Mouse (Mus musculus): ENCODE measurements around the gene Cct7.
"Not testable (repeated sequence)": the region's sequence is repeated elsewhere in the genome, so short reads cannot be mapped to it uniquely, and the experiment has no call there.

Gene Cct7

DNA sequence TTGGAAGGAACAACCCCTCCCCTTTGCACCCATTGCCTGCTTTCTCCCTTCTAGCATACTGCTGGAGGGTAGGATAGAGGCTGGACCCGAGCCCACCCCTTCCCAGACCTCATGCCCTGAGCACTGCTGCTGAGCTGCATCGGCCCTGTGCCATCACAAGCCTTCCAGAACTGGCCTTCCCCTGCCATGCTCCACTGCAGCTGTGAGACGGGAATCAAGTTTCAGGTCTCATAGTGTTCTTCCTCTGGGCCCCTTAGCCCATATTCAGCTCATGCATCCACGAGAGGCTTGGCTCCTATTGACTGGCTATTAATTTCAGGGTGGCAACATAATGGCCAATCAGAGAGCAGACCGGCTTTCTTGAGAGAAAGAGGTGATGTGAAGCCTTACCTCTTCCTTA, 6.0 kb upstream of the Cct7 start:
- Histone ChIP-seq H3K4me3 (replicated peaks; ENCODE audit: low read length) (no peak overlapping the region), H3K9me3 (ENCODE audit: low read length) (no peaks in the 10 kb centered on the region), H3K4me1 (replicated peaks; ENCODE audit: low read depth, low read length) (peaks cover 58% of the 10 kb centered on the region), H3K36me3 (ENCODE audit: insufficient read depth, low read length) (peaks cover 90% of the 10 kb centered on the region), H3K27me3 (ENCODE audit: insufficient read depth, low read length) (no peaks in the 10 kb centered on the region)
- TF ChIP-seq NANOG (IDR thresholded peaks at IDR 0.05; ENCODE audit: borderline replicate concordance, low read length), result no peak
- TF ChIP-seq CTCF (conservative IDR thresholded peaks at IDR 0.05; ENCODE audit: low read length), result no peak
- TF ChIP-seq POU5F1 (IDR thresholded peaks at IDR 0.05; ENCODE audit: borderline replicate concordance, low read length), result no peak

DNA sequence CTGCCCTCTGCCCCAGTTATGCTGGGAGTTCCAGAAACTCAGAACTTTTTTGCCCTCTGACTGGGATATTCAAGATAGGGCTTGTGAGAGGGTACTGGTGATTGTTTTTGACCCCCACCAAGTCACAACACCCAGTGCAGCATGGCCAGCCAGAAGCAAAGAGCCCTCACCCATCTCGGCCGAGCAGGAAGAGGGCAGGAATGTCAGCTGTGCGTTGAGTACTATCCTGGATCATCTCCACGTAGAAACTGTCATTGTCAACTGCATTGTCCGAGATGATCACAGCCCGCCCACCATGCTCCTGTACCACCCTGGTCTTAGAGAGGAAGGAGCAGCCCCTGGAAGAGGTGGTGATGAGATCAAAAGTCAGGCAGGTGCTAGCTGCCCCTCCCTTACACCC, 4.0 kb upstream of the Cct7 start:
- Histone ChIP-seq H3K27me3 (ENCODE audit: insufficient read depth, low read length) (no peaks in the 10 kb centered on the region), H3K36me3 (ENCODE audit: insufficient read depth, low read length) (peaks cover 69% of the 10 kb centered on the region), H3K9me3 (ENCODE audit: low read length) (no peaks in the 10 kb centered on the region), H3K4me3 (replicated peaks; ENCODE audit: low read length) (no peak overlapping the region), H3K4me1 (replicated peaks; ENCODE audit: low read depth, low read length) (peaks cover 44% of the 10 kb centered on the region)
- TF ChIP-seq CTCF (conservative IDR thresholded peaks at IDR 0.05; ENCODE audit: low read length), result no peak
- no peak for TF ChIP-seq NANOG (IDR thresholded peaks at IDR 0.05; ENCODE audit: borderline replicate concordance, low read length)

DNA sequence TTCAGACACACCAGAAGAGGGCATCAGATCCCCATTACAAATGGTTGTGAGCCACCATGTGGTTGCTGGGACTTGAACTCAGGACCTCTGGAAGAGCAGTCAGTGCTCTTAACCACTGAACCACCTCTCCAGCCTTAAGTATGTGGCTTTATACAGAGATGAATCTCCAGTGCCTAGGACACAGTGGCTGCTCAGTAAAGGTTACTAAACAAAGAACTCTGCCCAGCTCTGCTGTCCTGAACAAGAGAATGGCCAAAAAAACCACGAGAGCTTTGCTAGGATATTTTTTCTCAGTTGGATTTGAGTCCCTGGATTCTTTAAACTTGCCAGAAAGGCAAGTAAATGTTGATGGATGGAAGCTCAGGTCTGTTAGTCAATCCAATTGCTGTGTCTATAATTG, 1.2 kb upstream of the Cct7 start:
- not testable (repeated sequence) for H3K27me3 ChIP-seq (ENCODE audit: insufficient read depth, low read length); H3K9me3 ChIP-seq (ENCODE audit: low read length)
- H3K36me3 ChIP-seq (ENCODE audit: insufficient read depth, low read length), result peaks cover 67% of the 10 kb centered on the region
- 0 out of 2 replicates have a peak overlapping the region, but pooled peaks have one; percentile 97 for H3K4me3 ChIP-seq (replicated peaks; ENCODE audit: low read length)
- H3K4me1 ChIP-seq (replicated peaks; ENCODE audit: low read depth, low read length), result peaks cover 59% of the 10 kb centered on the region

DNA sequence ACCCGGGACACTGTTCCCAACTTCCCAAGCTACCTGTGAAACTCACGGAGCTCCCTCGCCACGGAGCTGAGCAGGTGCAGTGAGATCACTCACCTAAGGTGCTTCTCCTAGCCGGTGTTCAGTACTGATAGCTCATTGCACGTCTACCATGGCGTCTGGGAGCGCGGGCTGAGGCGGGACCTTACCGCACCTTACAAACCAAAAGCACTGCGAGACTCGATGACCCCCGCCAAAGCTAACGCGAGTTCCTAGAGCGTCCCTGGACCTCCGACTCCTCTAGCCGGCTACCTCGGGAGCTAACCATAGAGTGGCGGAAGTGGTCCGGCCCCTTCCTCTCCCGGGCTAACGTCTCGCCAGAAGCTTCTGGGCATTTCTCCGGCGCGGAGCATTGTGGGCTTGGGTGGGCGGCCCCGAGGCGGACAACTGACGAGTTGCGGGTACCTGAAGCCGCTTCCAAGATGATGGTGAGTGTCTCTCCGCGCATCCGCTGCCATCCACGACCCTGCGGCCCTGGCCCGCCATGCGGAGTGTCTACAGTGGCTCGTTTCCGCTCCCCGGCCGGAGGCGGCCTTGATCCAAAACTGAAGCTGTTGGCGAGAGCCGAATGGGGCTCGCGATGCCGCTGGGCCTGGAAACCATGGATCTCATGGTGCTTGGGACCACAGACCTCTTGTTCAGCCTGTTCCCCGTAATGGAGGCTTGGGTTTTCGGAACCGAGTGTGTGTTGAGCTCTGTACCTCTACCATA, 523 bp downstream of the Cct7 start, which contains the start of gene Pradc1:
Gene Pradc1 (minus strand): TSS at position 307 of the 747 bp plus-strand sequence.
- TF ChIP-seq CTCF (conservative IDR thresholded peaks at IDR 0.05; ENCODE audit: low read length) (no peak), POU5F1 (IDR thresholded peaks at IDR 0.05; ENCODE audit: borderline replicate concordance, low read length) (no peak), NANOG (IDR thresholded peaks at IDR 0.05; ENCODE audit: borderline replicate concordance, low read length) (no peak)
- peak within 1 kb of the TSS; percentile 97 for H3K4me3 ChIP-seq (replicated peaks; ENCODE audit: low read length)
- peaks cover 64% of the 10 kb centered on the region for H3K4me1 ChIP-seq (replicated peaks; ENCODE audit: low read depth, low read length)
- H3K36me3 ChIP-seq (ENCODE audit: insufficient read depth, low read length), result peaks cover 66% of the 10 kb centered on the region
- H3K27me3 ChIP-seq (ENCODE audit: insufficient read depth, low read length), result no peaks in the 10 kb centered on the region
- no peaks in the 10 kb centered on the region for H3K9me3 ChIP-seq (ENCODE audit: low read length)

DNA sequence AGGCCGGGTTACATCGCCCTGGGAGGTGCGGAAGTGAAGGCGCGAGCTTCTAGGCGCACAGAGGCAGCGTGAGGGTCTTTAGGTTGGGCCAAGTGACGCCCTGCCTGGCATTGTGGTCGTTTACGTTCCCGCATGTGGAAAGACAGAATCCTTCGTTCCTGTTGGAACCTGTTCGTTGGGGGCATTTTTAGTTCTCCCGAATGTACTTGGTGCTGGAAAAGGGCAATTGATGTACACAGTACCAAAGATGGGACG, 1.0 kb downstream of the Cct7 start:
- peaks cover 66% of the 10 kb centered on the region for H3K36me3 ChIP-seq (ENCODE audit: insufficient read depth, low read length)
- peaks cover 64% of the 10 kb centered on the region for H3K4me1 ChIP-seq (replicated peaks; ENCODE audit: low read depth, low read length)
- H3K27me3 ChIP-seq (ENCODE audit: insufficient read depth, low read length), result no peaks in the 10 kb centered on the region
- peak overlapping the region; percentile 97 for H3K4me3 ChIP-seq (replicated peaks; ENCODE audit: low read length)
- H3K9me3 ChIP-seq (ENCODE audit: low read length), result no peaks in the 10 kb centered on the region
- no peak for TF ChIP-seq POU5F1 (IDR thresholded peaks at IDR 0.05; ENCODE audit: borderline replicate concordance, low read length)
- no peak for TF ChIP-seq NANOG (IDR thresholded peaks at IDR 0.05; ENCODE audit: borderline replicate concordance, low read length)
- TF ChIP-seq CTCF (conservative IDR thresholded peaks at IDR 0.05; ENCODE audit: low read length), result no peak

DNA sequence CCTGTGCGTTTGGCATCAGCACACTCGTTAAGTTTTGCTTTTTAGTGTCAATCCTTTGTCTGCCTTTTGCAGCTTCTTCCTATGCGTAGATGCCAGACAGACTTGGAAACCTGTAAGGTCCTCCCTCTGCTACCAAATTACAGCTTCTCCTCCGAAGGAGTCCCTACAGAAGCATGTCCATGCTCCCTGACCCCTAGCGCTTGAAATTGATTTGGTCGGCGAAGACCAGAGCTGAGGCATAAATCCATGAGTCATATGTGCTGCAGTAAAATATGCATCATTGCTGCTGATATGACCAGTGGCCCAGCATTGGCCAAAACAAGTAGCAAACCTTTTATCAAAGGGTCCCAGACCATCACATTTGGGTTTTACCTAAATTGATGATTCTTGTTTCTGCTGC, 1.5 kb downstream of the Cct7 start:
- TF ChIP-seq NANOG (IDR thresholded peaks at IDR 0.05; ENCODE audit: borderline replicate concordance, low read length), result no peak
- TF ChIP-seq POU5F1 (IDR thresholded peaks at IDR 0.05; ENCODE audit: borderline replicate concordance, low read length), result no peak
- TF ChIP-seq CTCF (conservative IDR thresholded peaks at IDR 0.05; ENCODE audit: low read length), result no peak
- H3K27me3 ChIP-seq (ENCODE audit: insufficient read depth, low read length), result no peaks in the 10 kb centered on the region

DNA sequence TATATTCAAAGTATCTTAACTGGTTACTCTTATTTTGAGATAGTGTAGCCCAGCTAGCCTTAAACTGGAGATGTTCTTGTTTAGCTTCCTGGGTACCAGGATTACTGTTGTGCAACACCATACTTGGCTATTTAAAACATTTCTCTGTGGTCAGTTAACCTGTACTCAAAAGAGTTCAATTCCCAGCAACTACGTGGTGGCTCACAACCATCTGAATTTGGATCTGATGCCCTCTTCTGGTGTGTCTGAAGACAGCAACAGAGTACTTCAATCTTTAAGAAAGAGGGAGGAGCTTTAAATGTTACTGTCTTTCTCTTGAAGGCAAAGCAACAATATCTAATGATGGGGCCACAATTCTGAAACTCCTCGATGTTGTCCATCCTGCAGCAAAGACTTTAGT, 8.3 kb downstream of the Cct7 start:
- peaks cover 98% of the 10 kb centered on the region for H3K36me3 ChIP-seq (ENCODE audit: insufficient read depth, low read length)
- no peaks in the 10 kb centered on the region for H3K27me3 ChIP-seq (ENCODE audit: insufficient read depth, low read length)
- H3K9me3 ChIP-seq (ENCODE audit: low read length), result no peaks in the 10 kb centered on the region
- TF ChIP-seq POU5F1 (IDR thresholded peaks at IDR 0.05; ENCODE audit: borderline replicate concordance, low read length) (no peak), NANOG (IDR thresholded peaks at IDR 0.05; ENCODE audit: borderline replicate concordance, low read length) (no peak), CTCF (conservative IDR thresholded peaks at IDR 0.05; ENCODE audit: low read length) (no peak)
- H3K4me3 ChIP-seq (replicated peaks; ENCODE audit: low read length), result no peak overlapping the region
- H3K4me1 ChIP-seq (replicated peaks; ENCODE audit: low read depth, low read length), result peaks cover 49% of the 10 kb centered on the region

More for the DNA sequence above, 1.5 kb downstream of the Cct7 start:
- H3K4me1 ChIP-seq (replicated peaks; ENCODE audit: low read depth, low read length), result peaks cover 64% of the 10 kb centered on the region
- H3K9me3 ChIP-seq (ENCODE audit: low read length), result no peaks in the 10 kb centered on the region
- H3K4me3 ChIP-seq (replicated peaks; ENCODE audit: low read length), result peak overlapping the region; percentile 97
- H3K36me3 ChIP-seq (ENCODE audit: insufficient read depth, low read length), result peaks cover 66% of the 10 kb centered on the region

DNA sequence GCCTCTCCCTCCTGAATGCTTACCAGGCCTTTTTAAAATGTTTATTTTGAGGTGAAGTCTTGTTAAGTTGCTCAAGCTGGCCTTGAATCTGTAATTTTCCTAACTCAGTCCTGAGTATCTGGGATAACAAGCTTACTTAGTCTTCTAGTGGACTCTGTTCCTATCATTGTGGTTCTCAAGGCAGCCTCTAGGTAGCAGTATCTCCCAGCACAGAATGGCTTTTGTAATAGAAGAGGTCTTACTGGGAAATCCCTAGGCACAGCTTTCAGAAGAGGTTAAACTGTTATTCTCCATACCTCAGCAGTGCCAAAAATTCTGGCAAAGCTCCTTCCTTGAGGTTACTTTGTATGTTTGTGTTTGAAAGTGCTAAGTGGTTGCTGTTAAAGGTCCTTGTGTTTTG, 14.1 kb downstream of the Cct7 start:
- Histone ChIP-seq H3K4me1 (replicated peaks; ENCODE audit: low read depth, low read length) (peaks cover 21% of the 10 kb centered on the region; the same call in 1 of the 2 replicates), H3K36me3 (ENCODE audit: insufficient read depth, low read length) (peaks cover 98% of the 10 kb centered on the region), H3K27me3 (ENCODE audit: insufficient read depth, low read length) (no peaks in the 10 kb centered on the region), H3K9me3 (ENCODE audit: low read length) (no peaks in the 10 kb centered on the region), H3K4me3 (replicated peaks; ENCODE audit: low read length) (no peak overlapping the region)
- TF ChIP-seq POU5F1 (IDR thresholded peaks at IDR 0.05; ENCODE audit: borderline replicate concordance, low read length), result no peak
- no peak for TF ChIP-seq NANOG (IDR thresholded peaks at IDR 0.05; ENCODE audit: borderline replicate concordance, low read length)
- 0 out of 2 replicates have a peak, but pooled peaks have one; percentile 12 for TF ChIP-seq CTCF (conservative IDR thresholded peaks at IDR 0.05; ENCODE audit: low read length)

All from E14TG2a.4 (cell line).